Mouse (Mus musculus): ENCODE measurements at regions not wholly inside any gene's neighbourhood (a gene's known extent, or its start where the extent isn't known, plus 50 kb on each side); places are given as distances from the start of the nearest gene placed in this dataset.

- DNase-seq (ENCODE audit: low spot score) = no peak
- no peaks in the 10 kb centered on the region for H3K9me3 ChIP-seq (ENCODE audit: low read length)
- H3K36me3 ChIP-seq (ENCODE audit: insufficient read depth, low read length) = no peaks in the 10 kb centered on the region
- no peak overlapping the region for H3K4me3 ChIP-seq (ENCODE audit: low read length)
- peak; percentile 27; the same call in 1 of the 2 replicates for ATAC-seq
- TF ChIP-seq CTCF (IDR thresholded peaks at IDR 0.05; ENCODE audit: low read depth) = no peak
- H3K27ac ChIP-seq = no peak overlapping the region
- no peak overlapping the region for H3K4me2 ChIP-seq (ENCODE audit: low read depth, low read length)
- WGBS = 53% methylated on average over 20 of the region's 20 CpGs
- H3K4me1 ChIP-seq (ENCODE audit: insufficient read depth, low read length) = peaks cover 6% of the 10 kb centered on the region; the same call in 1 of the 2 replicates
- 0 out of 2 replicates have a peak overlapping the region, but pooled peaks have one; percentile 17 for H3K9ac ChIP-seq (replicated peaks; ENCODE audit: low read length)
- H3K27me3 ChIP-seq (ENCODE audit: insufficient read depth, low read length) = no peaks in the 10 kb centered on the region
Measured at GRCm38 (mm10) chr11:114284820-114285666, 218.2 kb upstream of the Sdk2 start.

DNA sequence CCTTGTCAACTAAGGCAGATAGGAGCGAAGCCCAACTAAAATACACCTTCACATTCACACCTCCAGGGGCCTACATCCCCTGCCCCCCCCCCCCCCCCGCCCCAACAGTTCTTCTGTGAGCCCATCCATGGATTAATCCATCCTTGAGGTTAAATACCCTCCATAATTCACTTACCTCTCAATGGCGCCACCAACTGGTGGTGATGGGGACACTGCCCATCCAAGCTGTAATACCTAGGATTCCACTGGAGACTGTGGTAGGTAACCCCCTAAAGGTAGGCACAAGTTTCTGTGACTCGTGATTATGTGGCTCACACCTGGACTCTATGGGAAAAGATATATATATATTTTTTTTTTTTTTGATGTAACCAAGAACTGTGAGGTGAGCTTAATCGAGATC lies 216.4 kb upstream of the Sdk2 start:
- H3K4me3 ChIP-seq (ENCODE audit: low read length) = no peak overlapping the region

DNA sequence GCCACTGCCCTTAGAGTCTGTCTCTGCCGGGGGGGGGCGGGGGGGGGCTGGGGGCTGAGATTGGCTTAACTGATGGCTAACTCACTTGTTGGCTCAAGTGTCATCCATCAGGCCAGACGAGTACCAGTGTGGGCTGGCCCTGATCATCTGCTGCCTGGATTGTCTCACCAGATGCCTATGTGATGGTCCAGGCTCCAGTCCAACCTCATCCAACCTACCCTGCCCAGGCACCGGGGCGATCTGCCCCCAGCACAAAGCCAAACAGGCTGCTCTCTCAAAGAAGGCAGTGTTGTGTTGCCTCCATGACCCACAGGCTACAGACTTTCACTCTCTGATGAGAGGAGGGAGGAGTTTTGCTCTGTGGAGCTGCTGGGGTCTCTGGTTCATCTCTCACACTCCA lies 215.7 kb upstream of the Sdk2 start:
- no peaks in the 10 kb centered on the region for H3K27me3 ChIP-seq (ENCODE audit: insufficient read depth, low read length)
- H3K4me2 ChIP-seq (ENCODE audit: low read depth, low read length) = no peak overlapping the region
- 63% methylated on average over 5 of the region's 5 CpGs for WGBS

More for the DNA sequence above, 216.4 kb upstream of the Sdk2 start:
- Histone ChIP-seq H3K9ac (replicated peaks; ENCODE audit: low read length) (no peak overlapping the region), H3K9me3 (ENCODE audit: low read length) (no peaks in the 10 kb centered on the region), H3K36me3 (ENCODE audit: insufficient read depth, low read length) (no peaks in the 10 kb centered on the region), H3K4me2 (ENCODE audit: low read depth, low read length) (no peak overlapping the region), H3K27me3 (ENCODE audit: insufficient read depth, low read length) (no peaks in the 10 kb centered on the region), H3K4me1 (ENCODE audit: insufficient read depth, low read length) (peaks cover 6% of the 10 kb centered on the region; the same call in 1 of the 2 replicates), H3K27ac (no peak overlapping the region)
- TF ChIP-seq CTCF (IDR thresholded peaks at IDR 0.05; ENCODE audit: low read depth) = peak; percentile 65
- ATAC-seq = no peak
- DNase-seq (ENCODE audit: low spot score) = peak; percentile 64
- 44% methylated on average over 5 of the region's 5 CpGs for WGBS

DNA sequence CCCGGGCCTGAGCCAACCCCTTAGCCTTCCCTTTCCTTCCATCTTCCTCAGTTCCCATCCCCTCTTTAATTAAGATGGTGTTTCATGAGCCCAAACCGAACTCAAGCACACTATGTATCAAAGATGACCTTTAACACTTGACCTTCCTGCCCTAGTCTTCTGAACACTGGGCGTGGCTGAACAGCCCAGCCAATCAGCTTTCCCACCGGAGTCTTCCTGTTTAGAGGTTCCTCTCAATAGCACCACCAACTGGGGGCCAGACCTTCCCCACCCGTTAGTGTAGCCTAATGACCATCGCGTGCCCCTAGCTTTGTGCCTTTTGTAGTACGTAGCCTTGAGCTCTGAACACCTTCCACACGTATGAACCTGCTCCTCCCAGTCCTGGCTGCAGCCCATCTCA lies 215.0 kb upstream of the Sdk2 start:
- Histone ChIP-seq H3K27me3 (ENCODE audit: insufficient read depth, low read length) (no peaks in the 10 kb centered on the region), H3K4me1 (ENCODE audit: insufficient read depth, low read length) (peaks cover 6% of the 10 kb centered on the region; the same call in 1 of the 2 replicates), H3K9me3 (ENCODE audit: low read length) (no peaks in the 10 kb centered on the region), H3K4me3 (ENCODE audit: low read length) (no peak overlapping the region), H3K4me2 (ENCODE audit: low read depth, low read length) (no peak overlapping the region), H3K9ac (replicated peaks; ENCODE audit: low read length) (no peak overlapping the region), H3K27ac (no peak overlapping the region), H3K36me3 (ENCODE audit: insufficient read depth, low read length) (no peaks in the 10 kb centered on the region)
- DNase-seq (ENCODE audit: low spot score) (no peak), ATAC-seq (no peak)
- TF ChIP-seq CTCF (IDR thresholded peaks at IDR 0.05; ENCODE audit: low read depth) = no peak
- 77% methylated on average over 9 of the region's 9 CpGs for WGBS

More for the DNA sequence above, 215.7 kb upstream of the Sdk2 start:
- Histone ChIP-seq H3K4me1 (ENCODE audit: insufficient read depth, low read length) (peaks cover 6% of the 10 kb centered on the region; the same call in 1 of the 2 replicates), H3K4me3 (ENCODE audit: low read length) (no peak overlapping the region), H3K9me3 (ENCODE audit: low read length) (no peaks in the 10 kb centered on the region), H3K36me3 (ENCODE audit: insufficient read depth, low read length) (no peaks in the 10 kb centered on the region), H3K9ac (replicated peaks; ENCODE audit: low read length) (no peak overlapping the region), H3K27ac (no peak overlapping the region)
- 0 out of 2 replicates have a peak, but pooled peaks have one; percentile 10 for ATAC-seq
- DNase-seq (ENCODE audit: low spot score) = no peak
- no peak for TF ChIP-seq CTCF (IDR thresholded peaks at IDR 0.05; ENCODE audit: low read depth)

- Histone ChIP-seq H3K27me3 (ENCODE audit: insufficient read depth, low read length) (no peaks in the 10 kb centered on the region), H3K4me1 (ENCODE audit: insufficient read depth, low read length) (peaks cover 6% of the 10 kb centered on the region; the same call in 1 of the 2 replicates), H3K4me2 (ENCODE audit: low read depth, low read length) (no peak overlapping the region), H3K36me3 (ENCODE audit: insufficient read depth, low read length) (no peaks in the 10 kb centered on the region), H3K4me3 (ENCODE audit: low read length) (no peak overlapping the region), H3K9me3 (ENCODE audit: low read length) (no peaks in the 10 kb centered on the region), H3K9ac (replicated peaks; ENCODE audit: low read length) (no peak overlapping the region), H3K27ac (no peak overlapping the region)
- DNase-seq (ENCODE audit: low spot score) (no peak), ATAC-seq (no peak)
- WGBS = 75% methylated on average over 14 of the region's 14 CpGs
- no peak for TF ChIP-seq CTCF (IDR thresholded peaks at IDR 0.05; ENCODE audit: low read depth)
Measured at GRCm38 (mm10) chr11:114281041-114281695, 214.3 kb upstream of the Sdk2 start.

GRCm38 (mm10) chr11:114277513-114278304 lies 210.9 kb upstream of the Sdk2 start:
- peak; percentile 19 for ATAC-seq
- Histone ChIP-seq H3K4me2 (ENCODE audit: low read depth, low read length) (no peak overlapping the region), H3K9ac (replicated peaks; ENCODE audit: low read length) (no peak overlapping the region)

More at GRCm38 (mm10) chr11:114277513-114278304, 210.9 kb upstream of the Sdk2 start:
- TF ChIP-seq CTCF (IDR thresholded peaks at IDR 0.05; ENCODE audit: low read depth) = no peak
- WGBS = 46% methylated on average over 26 of the region's 26 CpGs
- Histone ChIP-seq H3K27me3 (ENCODE audit: insufficient read depth, low read length) (no peaks in the 10 kb centered on the region), H3K36me3 (ENCODE audit: insufficient read depth, low read length) (no peaks in the 10 kb centered on the region), H3K9me3 (ENCODE audit: low read length) (no peaks in the 10 kb centered on the region), H3K27ac (no peak overlapping the region; the same call in 1 of the 2 replicates), H3K4me1 (ENCODE audit: insufficient read depth, low read length) (no peaks in the 10 kb centered on the region), H3K4me3 (ENCODE audit: low read length) (no peak overlapping the region)
- peak; percentile 44 for DNase-seq (ENCODE audit: low spot score)
